Mouse (Mus musculus) cortical plate, adult 2 months (tissue): Measurements from ENCODE around the gene Pmepa1. TPM values are rescaled to one million over a fixed set of nuclear protein-coding genes. Genes with fewer than 3 reads are reported as not detected.

Source experiments
- H3K27ac ChIP-seq: fragments of 200-500 bp; 2 replicates; pipeline ENCODE4 v1.5.1; 2012; ENCODE audit warnings: low read length, control low read depth, inconsistent platforms; ENCODE audit not compliant: insufficient read depth
- H3K4me1 ChIP-seq: fragments of 200-500 bp; 2 replicates; pipeline ENCODE4 v1.6.1; 2011; ENCODE audit warnings: low read length; ENCODE audit not compliant: control insufficient read depth, insufficient read depth
- H3K4me3 ChIP-seq: fragments of 200-500 bp; 2 replicates; pipeline ENCODE4 v1.5.1; 2011; ENCODE audit warnings: mild to moderate bottlenecking, low read length, control low read depth; ENCODE audit not compliant: insufficient read depth
- CTCF ChIP-seq: fragments of 200-500 bp; IDR thresholded peaks from 2 replicates; pipeline ENCODE4 v1.5.1; 2011; ENCODE audit warnings: mild to moderate bottlenecking, control low read depth, low read length; ENCODE audit not compliant: insufficient read depth; ENCODE audit errors: extremely low read depth
- POLR2A ChIP-seq: fragments of 200-500 bp; IDR thresholded peaks from 2 replicates; pipeline ENCODE4 v1.6.1; 2011; ENCODE audit warnings: mild to moderate bottlenecking, low read length, control low read depth; ENCODE audit not compliant: insufficient read depth; ENCODE audit errors: extremely low read depth
- polyA plus RNA-seq: library from polyadenylated mRNA; depleted of rRNA; stranded (reverse); fragments of >200 nt; gene quantifications from 2 replicates; pipeline ENCODE4 v1.2.3, GENCODE M21; 2012

The Pmepa1 gene
- polyA plus RNA-seq, 1 experiment, result 42.3 TPM

DNA sequence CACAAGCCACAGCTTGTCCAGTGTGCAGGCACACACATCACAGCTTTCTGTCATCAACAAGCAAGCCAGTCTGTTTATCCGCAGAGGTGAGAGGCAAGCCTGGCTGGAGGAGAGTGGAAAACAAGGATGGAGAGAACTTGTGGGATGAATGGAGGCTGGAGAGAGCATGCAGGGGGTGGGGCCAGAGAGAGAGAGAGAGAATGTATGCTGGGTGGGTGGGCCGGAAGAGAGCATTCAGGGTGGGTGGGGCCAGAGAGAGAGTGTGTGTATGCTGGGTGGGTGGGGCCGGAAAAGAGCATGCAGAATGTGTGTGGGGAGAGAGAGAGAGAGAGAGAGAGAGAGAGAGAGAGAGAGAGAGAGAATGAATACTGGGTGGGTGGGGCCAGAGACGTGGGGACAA, 71.7 kb downstream of the Pmepa1 start:
- TF ChIP-seq CTCF, result no peak
- TF ChIP-seq POLR2A, result no peak
- no peak overlapping the region for H3K27ac ChIP-seq
- no peaks in the 10 kb centered on the region for H3K4me1 ChIP-seq
- H3K4me3 ChIP-seq, result no peak overlapping the region

DNA sequence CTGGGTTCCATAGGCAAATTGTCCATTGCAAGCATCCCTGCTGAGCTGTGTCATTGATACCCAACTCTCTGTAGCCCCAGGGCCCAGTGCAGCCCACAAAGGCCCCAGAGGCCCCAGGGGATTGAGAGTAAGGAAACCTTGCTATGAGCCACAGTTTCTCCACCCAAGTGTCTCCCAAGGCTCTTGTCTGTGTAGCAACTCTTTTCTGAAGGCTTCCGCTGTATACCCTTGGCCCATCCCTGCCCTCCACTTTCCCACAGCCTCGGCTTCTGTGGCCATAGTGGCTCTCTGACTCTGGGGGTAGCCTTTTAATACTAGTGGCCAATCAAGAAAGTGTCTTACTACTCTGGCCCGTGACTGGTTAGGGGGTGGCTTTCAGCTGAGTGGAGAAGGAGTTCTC, 72.6 kb downstream of the Pmepa1 start:
- no peaks in the 10 kb centered on the region for H3K4me1 ChIP-seq
- TF ChIP-seq POLR2A (no peak), CTCF (no peak)
- no peak overlapping the region for H3K4me3 ChIP-seq
- no peak overlapping the region for H3K27ac ChIP-seq

DNA sequence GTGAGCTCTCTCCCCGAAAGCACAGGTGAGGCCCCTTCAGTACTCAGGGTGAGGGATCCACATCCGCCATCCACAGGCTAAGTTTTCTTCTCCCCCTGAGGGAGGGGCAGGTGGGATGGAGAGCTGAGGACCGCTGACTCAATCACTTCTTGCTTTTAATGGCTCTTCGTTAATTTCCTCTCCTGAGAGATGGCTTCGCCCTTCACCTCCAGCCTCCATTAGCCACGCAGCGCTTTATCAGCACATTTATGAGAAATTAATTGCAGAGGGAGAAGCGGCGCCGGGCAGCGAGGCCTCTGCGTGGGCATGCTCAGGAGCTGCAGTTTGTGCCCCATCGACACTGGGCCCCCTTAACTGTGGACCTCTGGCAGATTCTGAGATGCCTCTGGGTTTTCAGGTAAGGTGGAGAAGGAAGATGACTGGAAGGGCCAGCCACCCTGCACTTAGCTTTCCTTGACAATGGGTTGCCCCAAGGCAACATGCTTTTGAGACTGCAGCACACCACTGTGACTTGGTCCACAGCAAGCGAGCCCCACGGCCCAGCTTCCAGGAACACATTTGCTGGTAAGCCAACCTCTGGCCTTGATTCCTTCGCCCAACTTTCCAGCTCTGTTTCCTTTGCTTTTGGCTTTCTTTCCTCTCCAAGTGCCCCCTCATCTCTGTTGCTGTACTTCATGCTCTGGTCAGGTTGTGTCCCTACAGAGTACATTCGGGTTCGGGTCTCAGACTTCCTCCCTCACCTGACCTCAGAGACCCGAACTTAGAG, 73.2 kb downstream of the Pmepa1 start:
- Histone ChIP-seq H3K4me3 (no peak overlapping the region), H3K4me1 (no peaks in the 10 kb centered on the region), H3K27ac (no peak overlapping the region)
- no peak for TF ChIP-seq CTCF
- TF ChIP-seq POLR2A, result no peak

DNA sequence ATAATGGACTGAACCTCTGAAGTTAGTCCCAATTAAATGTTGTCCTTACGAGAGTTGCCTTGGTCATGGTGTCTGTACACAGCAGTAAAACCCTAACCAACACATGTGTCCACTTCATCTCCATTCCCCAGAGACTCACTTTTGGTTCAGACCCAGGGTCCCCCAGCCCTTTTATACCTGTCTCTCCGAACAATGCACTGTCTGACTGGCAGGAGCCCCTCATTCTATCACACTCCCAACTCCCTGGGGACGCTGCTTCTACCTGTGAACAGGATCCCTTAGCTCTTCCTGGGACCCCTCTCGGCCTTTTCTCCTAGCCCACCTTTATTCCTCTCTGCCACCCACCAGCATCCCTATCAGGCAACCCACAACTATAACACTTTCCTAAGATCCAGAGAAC, 81.5 kb downstream of the Pmepa1 start:
- Histone ChIP-seq H3K4me1 (no peaks in the 10 kb centered on the region), H3K4me3 (no peak overlapping the region), H3K27ac (no peak overlapping the region)
- TF ChIP-seq CTCF (no peak), POLR2A (no peak)

DNA sequence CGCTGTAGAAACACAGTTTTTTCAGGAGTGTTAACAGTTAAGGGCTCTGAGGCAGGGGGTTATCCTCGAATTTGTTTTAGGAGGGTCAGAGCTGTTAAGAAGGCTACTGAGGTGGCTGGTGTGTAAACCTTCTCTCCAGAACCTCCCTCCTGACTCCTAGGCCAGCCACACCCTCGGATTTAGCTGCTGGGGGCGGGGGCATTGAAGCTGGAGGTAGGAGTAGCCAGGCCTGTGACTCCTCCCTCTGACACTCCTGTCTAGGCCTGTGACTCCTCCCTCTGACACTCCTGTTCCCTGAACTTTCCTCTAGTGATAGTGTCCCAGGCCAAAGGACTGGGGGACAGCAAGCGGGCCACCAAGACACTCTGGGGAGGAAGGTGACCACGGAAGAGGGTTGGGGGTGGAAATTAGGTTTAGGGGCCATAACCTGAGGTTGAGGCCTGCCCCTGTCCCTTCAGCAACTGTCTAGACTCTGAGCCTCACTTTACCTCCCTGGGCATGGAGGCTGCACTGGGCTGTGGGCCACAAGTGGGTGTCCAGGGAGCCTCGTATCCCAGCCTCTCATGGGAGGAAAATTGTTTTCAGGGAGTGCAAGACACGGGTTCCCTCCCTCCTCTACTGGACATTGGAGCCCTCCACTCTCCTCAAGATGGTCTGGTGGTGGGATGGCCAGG, 89.0 kb downstream of the Pmepa1 start:
- TF ChIP-seq POLR2A (no peak), CTCF (no peak)
- H3K4me1 ChIP-seq, result no peaks in the 10 kb centered on the region
- no peak overlapping the region for H3K4me3 ChIP-seq
- no peak overlapping the region for H3K27ac ChIP-seq

DNA sequence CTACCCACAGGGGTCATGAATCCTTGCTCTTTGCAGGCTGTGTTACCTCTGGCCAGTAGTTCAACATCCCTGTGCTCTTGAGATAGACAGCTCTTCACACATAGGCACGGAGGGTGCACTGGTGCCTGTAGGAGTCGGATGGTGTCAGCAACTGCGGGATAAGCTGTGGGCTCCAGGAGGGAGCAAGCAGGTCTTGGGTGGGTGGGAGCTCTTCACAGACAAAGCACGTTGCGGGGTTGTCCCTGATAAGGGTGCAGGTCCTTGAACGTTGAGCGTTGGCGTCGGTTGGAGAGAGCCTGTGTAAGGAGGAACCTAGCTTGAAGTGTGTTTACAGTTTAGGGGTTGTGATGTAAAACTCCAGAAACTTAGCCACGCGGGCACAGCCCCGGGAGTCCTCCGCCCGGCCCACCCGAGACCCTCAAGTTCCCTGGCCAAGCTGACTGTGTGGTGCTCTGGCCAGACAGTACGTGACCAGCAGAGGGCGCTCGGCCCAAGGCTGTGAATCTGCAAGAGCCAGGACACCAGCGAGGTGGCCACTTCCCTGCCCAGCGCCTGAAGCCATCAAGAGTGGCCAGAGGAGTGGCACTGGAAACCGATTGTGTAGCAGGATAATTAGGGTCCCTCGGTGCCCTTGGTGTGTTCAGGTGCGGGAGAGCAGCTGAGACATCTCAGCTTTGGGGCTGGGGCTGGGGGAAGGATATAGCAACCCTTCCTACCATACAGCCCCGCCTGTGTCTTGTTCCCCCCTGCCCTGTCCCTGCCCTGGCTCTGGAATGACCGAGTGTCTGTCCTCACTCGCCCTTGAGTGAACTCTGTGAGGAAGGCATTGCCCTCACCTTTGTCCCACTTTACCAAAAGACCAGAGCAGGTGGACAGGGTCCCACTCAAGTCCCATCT, 90.0 kb downstream of the Pmepa1 start:
- no peak overlapping the region for H3K27ac ChIP-seq
- H3K4me3 ChIP-seq, result no peak overlapping the region
- TF ChIP-seq POLR2A (no peak), CTCF (peak; percentile 94)
- H3K4me1 ChIP-seq, result no peaks in the 10 kb centered on the region

DNA sequence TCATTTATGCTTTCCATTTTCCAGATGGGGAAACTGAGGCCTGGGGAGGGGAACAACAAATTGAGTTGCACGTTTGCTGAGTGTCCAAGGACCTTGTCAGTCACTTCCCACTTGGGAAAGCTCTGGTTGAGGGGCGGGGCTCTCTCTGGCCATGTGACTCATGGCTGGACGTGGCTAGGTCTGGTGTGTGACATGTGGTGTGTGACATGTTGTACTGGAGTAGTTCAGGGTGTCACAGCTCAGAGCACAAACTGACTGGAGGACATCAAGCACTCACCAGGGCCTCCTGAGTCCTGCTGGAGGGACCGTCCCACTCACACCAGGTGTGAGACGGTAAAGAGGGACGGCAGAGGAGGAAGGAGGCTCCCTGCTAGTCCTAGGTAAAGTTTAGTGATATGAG, 91.1 kb downstream of the Pmepa1 start:
- no peaks in the 10 kb centered on the region for H3K4me1 ChIP-seq
- H3K4me3 ChIP-seq, result no peak overlapping the region
- no peak overlapping the region for H3K27ac ChIP-seq
- TF ChIP-seq CTCF, result no peak
- TF ChIP-seq POLR2A, result no peak

DNA sequence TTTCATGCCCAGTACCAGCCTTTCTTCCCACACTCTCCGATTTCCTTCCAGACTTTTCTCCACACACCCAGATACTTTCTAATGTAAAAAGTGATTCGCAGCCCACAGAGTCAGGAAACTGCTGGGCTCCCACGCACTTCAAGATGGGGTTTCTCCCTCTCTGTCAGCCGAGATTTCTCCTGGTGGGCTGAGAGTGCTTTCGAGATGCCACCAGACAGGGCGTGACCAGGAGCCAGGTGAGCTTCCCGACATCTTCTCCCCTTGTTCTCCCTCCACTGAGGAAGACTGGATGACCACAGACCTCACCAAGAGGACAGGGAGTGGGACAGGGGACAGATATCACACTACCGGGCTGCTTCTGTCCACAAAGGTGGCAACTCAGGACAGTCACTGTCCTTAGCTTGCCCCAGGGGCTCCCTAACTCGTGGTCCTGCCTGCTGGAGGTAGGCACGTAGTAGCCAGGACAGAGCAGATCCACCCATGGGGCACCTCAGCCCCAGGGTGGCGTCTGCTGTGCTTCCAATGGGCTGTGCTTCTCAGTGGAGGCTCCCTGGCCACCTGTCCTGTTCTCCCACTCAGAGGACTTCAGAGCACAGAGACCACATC, 91.8 kb downstream of the Pmepa1 start:
- no peak overlapping the region for H3K27ac ChIP-seq
- H3K4me3 ChIP-seq, result no peak overlapping the region
- TF ChIP-seq CTCF (no peak), POLR2A (no peak)
- no peaks in the 10 kb centered on the region for H3K4me1 ChIP-seq

DNA sequence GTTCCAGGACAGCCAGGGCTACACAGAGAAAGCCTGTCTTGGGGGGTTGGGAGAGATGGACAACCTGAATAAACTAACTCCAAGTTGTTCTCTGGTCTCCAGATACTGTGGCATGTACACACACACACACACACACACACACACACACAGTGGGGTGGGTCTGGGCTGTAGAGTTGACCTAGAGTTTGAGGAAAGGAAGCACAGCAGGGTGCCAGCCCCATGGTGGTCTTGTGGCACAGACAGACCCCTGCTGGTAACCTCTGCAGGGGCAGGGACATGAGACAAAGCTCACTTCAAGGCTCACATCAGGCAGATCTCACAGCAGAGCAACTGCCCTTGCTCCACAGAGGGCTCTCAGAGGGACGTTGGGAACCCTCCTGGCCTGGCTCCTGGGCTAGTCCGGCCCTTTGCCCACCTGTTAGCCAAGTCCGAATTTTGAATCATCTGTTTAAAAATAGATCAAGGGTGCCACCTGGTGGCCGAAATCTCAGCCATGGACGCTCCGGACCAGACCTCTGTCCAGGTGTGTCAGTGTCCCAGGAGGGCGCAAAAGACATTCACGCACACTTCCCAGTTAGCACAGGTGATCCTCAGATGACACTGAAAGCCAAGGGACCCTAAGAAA, 92.4 kb downstream of the Pmepa1 start:
- TF ChIP-seq CTCF (peak; percentile 64), POLR2A (no peak)
- no peak overlapping the region for H3K27ac ChIP-seq
- no peak overlapping the region for H3K4me3 ChIP-seq
- H3K4me1 ChIP-seq, result no peaks in the 10 kb centered on the region
